Mouse (Mus musculus): ENCODE measurements around the gene AW011738.

DNA sequence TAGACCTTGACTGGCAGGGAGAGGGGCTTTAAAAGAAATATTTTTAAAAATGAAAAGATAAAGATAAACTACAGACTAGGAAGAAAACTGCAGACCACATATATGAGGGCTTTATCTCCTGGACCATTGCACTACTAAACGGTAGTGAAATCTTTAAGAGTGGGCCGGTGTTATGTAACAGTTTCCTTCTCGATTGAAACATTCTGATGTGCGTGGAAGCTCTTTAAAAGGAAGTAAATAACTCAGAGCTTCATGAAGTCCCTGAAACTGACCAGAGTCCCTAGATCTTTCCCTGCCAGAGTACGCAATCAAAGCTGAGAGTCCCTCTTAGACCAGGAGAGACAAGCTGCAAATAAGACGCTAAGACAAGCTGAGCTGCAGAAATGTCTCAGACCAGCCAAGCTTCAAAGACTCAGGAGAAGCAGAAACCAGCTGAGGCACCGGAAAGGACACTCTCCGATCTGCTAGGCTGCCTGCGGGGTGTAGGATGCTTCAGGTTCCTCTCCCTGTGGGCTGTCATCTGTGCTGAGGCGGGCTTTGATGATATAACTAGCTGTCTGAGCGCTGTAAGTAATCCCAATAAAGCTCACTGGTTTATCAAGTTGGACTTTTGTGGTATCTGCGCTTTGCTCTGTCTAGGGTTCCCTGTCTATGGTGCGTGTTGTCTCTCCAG, 7.0 kb downstream of the AW011738 start:
- TF ChIP-seq CTCF (IDR thresholded peaks at IDR 0.05; ENCODE audit: extremely low read depth, insufficient read length, insufficient replicate concordance, low read depth, low read length) (no peak), POLR2A (IDR thresholded peaks at IDR 0.05; ENCODE audit: low read depth, low read length) (no peak)

Data from small intestine, adult 2 months (tissue).